Mouse (Mus musculus) forebrain, embryonic 12.5 days (tissue): ENCODE results near the gene Wtap. TPM values are rescaled to one million over a fixed set of nuclear protein-coding genes. Genes with fewer than 3 reads are reported as not detected.

ENCODE experiments used
- ATAC-seq: fragments of 200-750 bp; cut with Nextera tagmentation; 2 replicates; pipeline ENCODE4 v1.8.0; 2017; ENCODE audit warnings: moderate TSS enrichment; ENCODE audit not compliant: low FRiP score
- H3K27ac ChIP-seq: fragments of 300-500 bp; sonication (generic); 2 replicates; pipeline ENCODE4 v1.5.1; 2016; ENCODE audit warnings: mild to moderate bottlenecking
- H3K27me3 ChIP-seq: fragments of 300-500 bp; sonication (generic); 2 replicates; pipeline ENCODE4 v1.6.1; 2016; ENCODE audit warnings: mild to moderate bottlenecking
- H3K36me3 ChIP-seq: fragments of 300-500 bp; sonication (generic); replicated peaks from 2 replicates; pipeline ENCODE4 v1.6.1; 2016; ENCODE audit warnings: mild to moderate bottlenecking
- H3K4me1 ChIP-seq: fragments of 300-500 bp; sonication (generic); 2 replicates; pipeline ENCODE4 v1.6.1; 2016
- H3K4me2 ChIP-seq: fragments of 300-500 bp; sonication (generic); 2 replicates; pipeline ENCODE4 v1.6.1; 2016; ENCODE audit warnings: mild to moderate bottlenecking, moderate library complexity
- H3K4me3 ChIP-seq: fragments of 300-500 bp; sonication (generic); replicated peaks from 2 replicates; pipeline ENCODE4 v1.5.1; 2016; ENCODE audit warnings: mild to moderate bottlenecking
- H3K9ac ChIP-seq: fragments of 300-500 bp; sonication (generic); 2 replicates; pipeline ENCODE4 v1.6.1; 2016; ENCODE audit warnings: mild to moderate bottlenecking
- H3K9me3 ChIP-seq: fragments of 300-500 bp; sonication (generic); 2 replicates; pipeline ENCODE4 v1.6.1; 2016
- WGBS: fragments of 180-500 bp; shearing (Covaris S2); methylation state at CpG from one replicate; pipeline ENCODE4 v1.1.7; 2016; 5-methylcytosine and 5-hydroxymethylcytosine counted together
- polyA plus RNA-seq: library from polyadenylated mRNA; unstranded; fragments of >200 nt; fragmentation: Nextera tagmentation; extraction: Ambion mirVana; gene quantifications from 2 replicates; pipeline ENCODE4 v1.2.1, GENCODE M21; 2016

Gene Wtap
- polyA plus RNA-seq, 1 experiment from 2014 or later: 87.7 TPM

GRCm38 (mm10) chr17:12925001-12925400 lies 69.0 kb downstream of the Wtap start:
- H3K9me3 ChIP-seq: no peaks in the 10 kb centered on the region
- ATAC-seq: no peak
- H3K36me3 ChIP-seq: peaks cover 70% of the 10 kb centered on the region
- 89% methylated on average over 3 of the region's 3 CpGs for WGBS
- H3K4me2 ChIP-seq: no peak overlapping the region
- H3K4me3 ChIP-seq: no peak overlapping the region
- no peaks in the 10 kb centered on the region for H3K4me1 ChIP-seq
- no peak overlapping the region for H3K9ac ChIP-seq
- no peak overlapping the region for H3K27ac ChIP-seq
- H3K27me3 ChIP-seq: no peaks in the 10 kb centered on the region

GRCm38 (mm10) chr17:12921073-12921472 lies 72.9 kb downstream of the Wtap start:
- Histone ChIP-seq H3K36me3 (peaks cover 73% of the 10 kb centered on the region), H3K4me2 (no peak overlapping the region), H3K27ac (no peak overlapping the region), H3K27me3 (no peaks in the 10 kb centered on the region), H3K4me3 (no peak overlapping the region), H3K9ac (no peak overlapping the region), H3K9me3 (no peaks in the 10 kb centered on the region), H3K4me1 (peaks cover 8% of the 10 kb centered on the region)
- ATAC-seq: no peak
- 90% methylated on average over 1 of the region's 1 CpGs for WGBS

Other genes with a start within 250 kb of the Wtap start
- gene Igf2r, start 224.5 kb downstream of the Wtap start, polyA plus RNA-seq: 22.7 TPM in 2 replicates
- gene Mas1, start 126.0 kb downstream of the Wtap start, polyA plus RNA-seq: 0.38 TPM in 1 of 2 replicates, not detected in the other
- gene Mrgprh, start 118.1 kb downstream of the Wtap start, polyA plus RNA-seq: not detected in 2 replicates
- gene Pnldc1, start 83.9 kb downstream of the Wtap start, polyA plus RNA-seq: 1.3 and 2.5 TPM in 2 replicates
- 512 and 524 TPM in 2 replicates for gene Tcp1, start 78.5 kb downstream of the Wtap start, polyA plus RNA-seq
- gene Mrpl18, start 77.8 kb downstream of the Wtap start, polyA plus RNA-seq: 166 and 177 TPM in 2 replicates
- gene Acat3, start 53.6 kb downstream of the Wtap start, polyA plus RNA-seq: 1.5 and 1.6 TPM in 2 replicates
- gene Acat2, start 33.4 kb downstream of the Wtap start, polyA plus RNA-seq: 370 and 386 TPM in 2 replicates
- gene Sod2, start 12.7 kb upstream of the Wtap start, polyA plus RNA-seq: 105 and 109 TPM in 2 replicates
- not detected in 2 replicates for gene Gpr31b, start 58.1 kb upstream of the Wtap start, polyA plus RNA-seq
- gene Tcp10b, start 66.9 kb upstream of the Wtap start, polyA plus RNA-seq: 0.15 and 0.41 TPM in 2 replicates
- gene Unc93a, start 137.6 kb upstream of the Wtap start, polyA plus RNA-seq: not detected in 2 replicates
- not detected in 2 replicates for gene Smok2a, start 227.0 kb upstream of the Wtap start, polyA plus RNA-seq
- not detected in 2 replicates for gene Smok2b, start 236.1 kb upstream of the Wtap start, polyA plus RNA-seq